Mouse (Mus musculus): ENCODE results near the gene Dnmt3l.
"Not testable (repeated sequence)": the region's sequence is repeated elsewhere in the genome, so short reads cannot be mapped to it uniquely, and the experiment has no call there.

Dnmt3l gene

DNA sequence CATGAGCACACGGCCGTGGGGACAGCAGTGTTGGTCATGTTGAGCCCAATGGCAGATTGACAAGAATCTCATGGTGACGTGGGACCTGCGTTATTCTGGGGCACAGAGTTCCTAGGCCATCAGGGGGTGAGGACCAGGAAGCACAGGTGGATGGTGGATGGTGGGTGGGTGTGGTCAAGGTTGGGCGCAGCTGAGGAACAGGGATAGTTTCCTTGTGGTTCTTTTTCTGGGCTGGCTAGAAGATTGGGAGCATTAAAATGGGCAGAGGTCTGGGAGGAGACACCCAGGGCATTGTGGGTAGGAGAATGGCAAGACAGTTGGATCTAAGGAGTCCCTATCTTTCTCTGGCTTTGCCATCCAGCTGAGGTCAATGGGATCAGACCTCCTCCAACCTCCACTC lies at the start of gene Dnmt3l:
Gene Dnmt3l, plus strand, starts transcription at position 301 of the 400 bp plus-strand sequence.
- DNase-seq = no peak

DNA sequence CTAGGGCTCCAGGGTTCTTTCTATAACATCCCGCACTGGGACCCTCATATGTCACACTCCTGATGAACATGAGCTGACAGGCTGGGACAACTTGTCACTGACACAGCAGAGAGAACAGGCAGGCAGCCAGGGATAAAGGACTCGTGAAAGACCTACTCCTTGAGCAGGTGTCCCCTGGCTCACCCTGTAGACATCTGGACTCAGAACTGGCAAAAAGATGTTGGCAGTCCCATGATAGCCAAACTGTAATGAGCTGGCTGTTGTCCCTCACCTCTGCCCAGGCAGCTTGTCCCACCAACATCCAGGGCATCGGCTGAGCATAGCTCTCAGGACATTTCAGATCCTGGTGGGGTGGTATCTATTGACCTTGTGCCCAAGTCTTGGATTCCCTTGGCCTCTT lies 46.1 kb upstream of the Dnmt3l start:
- DNase-seq = no peak

DNA sequence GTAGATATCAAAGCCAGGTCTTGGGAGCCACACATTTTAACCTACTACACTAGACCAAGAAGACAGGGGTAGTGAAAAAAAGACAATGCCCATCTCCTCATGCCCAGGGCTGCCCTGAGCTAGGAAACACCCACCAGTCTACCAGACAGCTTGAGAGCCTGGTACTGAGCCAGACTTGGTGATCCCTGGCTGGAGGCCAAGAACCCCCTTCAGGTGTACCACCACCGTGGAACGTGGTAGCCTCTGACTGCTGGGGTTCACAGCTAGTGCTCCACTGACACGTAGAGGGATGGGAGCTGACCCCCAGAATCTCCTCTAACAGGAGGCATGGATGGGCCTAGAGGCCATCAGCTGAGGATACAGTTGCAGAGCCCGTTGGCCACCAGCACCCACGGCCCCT lies 41.5 kb upstream of the Dnmt3l start:
- no peak for DNase-seq

DNA sequence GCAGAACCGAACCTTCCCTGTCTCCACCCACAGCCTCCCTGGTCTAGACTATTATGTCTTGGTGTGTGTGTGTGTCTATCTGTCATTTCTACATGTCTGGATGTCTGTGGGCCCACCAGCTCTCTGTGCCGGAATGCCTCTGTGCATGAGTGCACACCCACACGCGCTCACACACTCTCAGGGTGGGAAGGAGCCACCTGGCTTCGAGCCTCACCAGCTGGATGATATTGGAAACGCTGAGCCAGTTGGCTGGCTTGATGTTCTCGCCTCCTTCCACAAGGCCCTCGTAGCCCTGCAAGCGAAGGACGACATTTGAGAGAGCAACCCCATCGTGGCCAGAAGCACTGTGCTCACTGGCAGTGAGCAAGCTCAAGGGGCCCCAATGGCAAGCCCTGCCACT lies 40.0 kb upstream of the Dnmt3l start:
- no peak for DNase-seq

DNA sequence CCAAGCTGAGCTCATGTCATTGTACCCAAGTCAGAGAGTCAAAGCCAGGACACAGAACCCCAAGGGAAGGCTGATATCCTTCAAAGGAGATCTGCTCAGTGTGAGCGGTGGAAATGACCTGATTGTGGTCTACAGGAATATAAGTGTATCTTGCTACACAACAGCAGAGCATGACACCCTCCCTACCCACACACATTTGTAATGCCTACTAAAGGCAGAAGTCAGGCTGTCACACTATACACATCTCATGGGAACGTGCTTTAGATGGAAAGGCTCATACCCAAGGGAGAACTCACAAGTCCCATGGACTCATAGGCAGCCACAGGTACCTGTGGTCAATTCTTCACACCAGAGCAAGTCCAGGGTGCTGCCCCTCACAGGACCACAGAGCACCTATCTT lies 39.4 kb upstream of the Dnmt3l start:
- no peak for DNase-seq

DNA sequence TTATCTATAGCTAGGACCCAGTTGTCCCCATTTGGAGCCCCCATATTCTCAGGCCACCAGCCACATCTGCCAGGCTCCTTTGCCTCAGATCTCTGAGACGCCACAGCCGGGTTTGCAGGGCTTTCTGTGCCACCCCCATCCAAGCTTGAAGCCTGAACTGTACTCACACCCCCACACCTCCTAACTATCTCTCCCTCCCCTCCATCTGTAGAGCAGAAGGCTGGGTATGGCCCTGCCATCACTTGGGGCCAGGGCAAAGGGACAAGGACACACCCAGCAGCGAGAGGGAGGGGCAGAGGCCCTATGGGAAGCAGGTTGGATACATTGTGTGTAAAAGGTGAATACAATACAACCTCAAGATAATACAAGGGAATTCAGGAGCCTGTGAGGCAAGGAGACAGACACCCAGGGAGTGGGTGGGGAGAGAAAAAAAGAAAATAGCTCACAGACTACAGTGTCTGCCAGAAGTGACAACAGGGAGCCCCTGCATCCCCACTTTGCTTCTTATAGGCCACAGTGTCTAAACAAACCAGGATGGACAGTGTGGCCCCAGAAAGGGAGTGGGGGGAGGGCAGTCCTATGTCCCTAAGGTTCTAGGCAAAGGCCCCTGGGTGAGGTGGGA lies 37.2 kb upstream of the Dnmt3l start:
- no peak for DNase-seq

DNA sequence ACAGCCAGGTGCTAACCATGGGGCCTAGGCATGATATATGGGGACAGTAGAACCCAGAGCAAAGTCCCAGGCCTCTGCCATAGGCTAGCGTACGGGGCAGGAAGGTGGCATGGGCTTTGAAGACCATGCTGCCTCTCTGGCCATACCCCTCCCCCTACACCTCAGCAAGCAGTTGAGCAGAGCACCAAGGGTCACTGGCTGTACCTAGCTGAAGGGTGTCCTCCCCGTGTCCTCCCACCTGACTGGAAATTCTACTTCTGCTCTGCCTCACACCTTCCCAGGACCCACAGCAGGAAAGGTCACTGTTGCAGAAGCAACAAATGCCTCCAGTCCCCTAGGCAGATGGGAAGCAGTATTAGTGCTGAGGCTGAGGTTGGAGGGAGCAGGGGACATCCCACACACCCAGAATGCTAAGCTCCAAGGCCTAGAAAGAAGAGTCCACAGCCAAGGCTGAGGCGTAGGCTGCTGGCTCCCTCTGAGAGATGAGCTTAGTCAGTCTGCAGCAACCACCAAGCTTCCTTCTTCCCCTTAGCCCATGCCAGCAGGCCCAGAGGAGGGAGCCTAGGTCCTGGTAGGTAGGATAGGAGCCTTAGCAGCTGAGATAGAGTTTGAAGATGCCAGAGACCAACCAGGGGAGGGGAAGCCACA lies 35.8 kb upstream of the Dnmt3l start:
- no peak for DNase-seq

DNA sequence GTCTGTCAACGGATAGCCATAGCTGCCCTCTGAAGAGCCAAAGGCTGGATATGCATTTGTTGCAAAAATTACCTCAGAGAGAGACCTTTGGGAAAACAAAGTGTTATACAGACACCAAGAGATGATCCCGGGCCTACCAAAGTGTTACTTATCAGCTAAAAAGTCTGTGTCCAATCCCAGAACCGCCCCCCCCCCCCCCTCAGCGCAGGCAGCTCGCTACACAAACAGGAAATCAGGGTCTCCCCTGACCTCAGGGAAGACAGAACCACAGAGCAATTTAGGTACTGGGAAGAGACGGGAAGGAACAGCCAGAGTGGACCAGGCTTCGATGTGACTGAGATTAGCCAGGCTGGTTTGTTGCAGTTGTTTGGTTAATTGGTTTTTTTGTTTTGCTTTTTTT lies 34.5 kb upstream of the Dnmt3l start:
- DNase-seq = no peak

DNA sequence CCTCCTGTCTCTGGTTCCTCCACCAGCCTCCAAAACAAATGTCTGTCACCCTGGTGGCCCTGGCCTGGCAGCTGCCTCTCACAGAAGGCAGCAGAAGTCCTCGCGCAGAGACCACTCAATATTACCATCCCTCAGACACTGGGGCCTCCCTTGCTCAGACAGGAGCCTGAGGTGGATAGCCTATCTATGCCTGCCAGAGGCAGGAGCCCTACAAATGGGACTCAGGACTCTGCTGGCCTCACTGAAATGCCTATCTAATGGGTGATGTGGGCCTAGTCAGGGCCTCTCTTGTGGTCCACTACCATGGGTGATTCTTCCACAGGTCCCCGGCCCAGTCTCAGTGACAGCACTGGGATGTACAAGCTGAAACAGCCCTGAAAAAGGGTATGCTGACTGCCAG lies 33.6 kb upstream of the Dnmt3l start:
- no peak for DNase-seq

DNA sequence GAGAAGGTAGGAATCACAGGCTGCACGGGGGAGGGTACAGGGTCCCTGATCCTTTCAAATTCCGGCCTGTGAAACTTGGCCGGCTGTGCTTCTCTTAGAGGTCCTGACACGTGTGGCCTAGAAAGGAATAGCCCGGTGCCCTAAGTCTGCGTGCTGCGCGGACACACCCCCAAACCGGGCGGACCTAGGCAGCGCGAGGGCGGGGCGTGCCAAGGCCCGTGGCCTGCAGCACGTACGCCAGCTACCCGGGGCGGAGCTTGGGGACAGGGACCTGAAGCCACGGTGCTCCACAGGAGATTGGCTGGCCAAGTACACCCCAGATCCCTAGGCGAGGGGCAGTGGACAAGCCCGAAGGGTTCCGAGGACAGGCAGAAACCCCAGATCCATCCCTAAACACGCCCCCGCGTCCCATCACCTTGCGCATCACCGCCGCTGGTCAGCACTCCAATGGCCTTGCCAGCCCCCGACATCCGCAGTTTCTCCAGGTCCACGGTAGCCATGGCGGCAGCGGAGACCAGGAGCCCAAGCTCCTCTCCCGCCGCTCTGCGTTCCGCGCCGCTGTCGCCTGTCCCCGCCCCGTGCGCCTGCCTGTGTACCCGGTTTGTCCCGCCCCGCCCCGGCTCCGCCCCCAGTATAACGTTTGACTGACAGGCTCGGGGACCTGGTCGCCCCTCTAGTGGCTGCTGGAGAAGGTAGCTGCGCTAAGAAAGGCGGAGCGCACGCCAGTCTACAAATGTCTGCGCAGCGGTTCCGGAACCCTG lies 32.4 kb upstream of the Dnmt3l start:
- DNase-seq = peak; percentile 95

DNA sequence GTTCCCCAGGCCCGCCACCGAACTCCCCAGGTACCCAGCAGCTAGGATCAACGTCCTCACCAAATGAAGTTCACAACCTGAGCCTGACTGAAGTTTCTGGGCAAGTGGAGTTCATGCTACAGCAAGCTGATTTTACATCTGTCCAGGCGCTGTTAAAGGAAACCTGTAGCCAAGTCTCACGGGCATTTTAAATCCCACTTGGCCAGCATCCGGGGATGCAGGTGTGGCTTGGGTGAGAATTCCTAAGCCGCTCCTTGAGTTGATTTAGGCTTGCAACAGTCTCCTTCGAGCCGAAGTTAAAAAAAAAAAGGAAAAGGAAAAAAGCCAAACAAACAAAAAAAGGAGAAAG lies 31.8 kb upstream of the Dnmt3l start, which contains the start of gene Pfkl:
Gene Pfkl, minus strand, starts transcription at position 139 of the 349 bp plus-strand sequence.
- no peak for DNase-seq

DNA sequence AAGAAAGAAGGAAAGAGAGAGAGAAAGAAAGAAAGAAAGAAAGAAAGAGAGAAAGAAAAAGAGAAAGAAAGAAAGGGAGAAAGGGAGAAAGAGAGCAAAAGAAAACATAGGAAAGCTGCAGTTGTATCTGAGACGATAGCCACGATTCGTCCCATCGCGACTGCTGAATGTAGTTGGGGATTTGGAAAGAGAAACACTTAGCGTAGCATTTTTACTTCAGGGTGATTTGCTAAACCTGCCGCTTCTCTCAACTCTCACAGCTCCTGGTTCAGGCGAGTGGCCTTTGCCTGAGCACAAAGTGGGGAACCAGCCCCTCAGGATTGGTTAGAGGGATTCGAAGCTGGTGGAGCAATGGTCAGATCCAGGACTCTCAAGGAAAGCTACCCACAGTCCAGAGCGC lies 31.4 kb upstream of the Dnmt3l start:
- DNase-seq = no peak

DNA sequence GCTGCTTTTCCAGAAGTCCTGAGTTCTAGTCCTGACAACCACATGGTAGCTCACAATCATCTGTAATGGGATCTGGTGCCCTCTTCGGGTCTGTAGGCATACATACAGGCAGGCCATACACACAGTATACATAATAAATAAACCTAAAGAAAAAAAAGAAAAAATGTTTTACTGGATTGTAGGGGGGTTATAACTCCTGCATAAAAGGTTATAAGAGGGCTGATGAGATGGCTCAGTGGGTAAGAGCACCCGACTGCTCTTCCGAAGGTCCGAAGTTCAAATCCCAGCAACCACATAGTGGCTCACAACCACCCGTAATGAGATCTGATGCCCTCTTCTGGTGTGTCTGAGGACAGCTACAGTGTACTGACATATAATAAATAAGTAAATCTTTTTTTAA lies 30.6 kb upstream of the Dnmt3l start:
- not testable (repeated sequence) for DNase-seq

DNA sequence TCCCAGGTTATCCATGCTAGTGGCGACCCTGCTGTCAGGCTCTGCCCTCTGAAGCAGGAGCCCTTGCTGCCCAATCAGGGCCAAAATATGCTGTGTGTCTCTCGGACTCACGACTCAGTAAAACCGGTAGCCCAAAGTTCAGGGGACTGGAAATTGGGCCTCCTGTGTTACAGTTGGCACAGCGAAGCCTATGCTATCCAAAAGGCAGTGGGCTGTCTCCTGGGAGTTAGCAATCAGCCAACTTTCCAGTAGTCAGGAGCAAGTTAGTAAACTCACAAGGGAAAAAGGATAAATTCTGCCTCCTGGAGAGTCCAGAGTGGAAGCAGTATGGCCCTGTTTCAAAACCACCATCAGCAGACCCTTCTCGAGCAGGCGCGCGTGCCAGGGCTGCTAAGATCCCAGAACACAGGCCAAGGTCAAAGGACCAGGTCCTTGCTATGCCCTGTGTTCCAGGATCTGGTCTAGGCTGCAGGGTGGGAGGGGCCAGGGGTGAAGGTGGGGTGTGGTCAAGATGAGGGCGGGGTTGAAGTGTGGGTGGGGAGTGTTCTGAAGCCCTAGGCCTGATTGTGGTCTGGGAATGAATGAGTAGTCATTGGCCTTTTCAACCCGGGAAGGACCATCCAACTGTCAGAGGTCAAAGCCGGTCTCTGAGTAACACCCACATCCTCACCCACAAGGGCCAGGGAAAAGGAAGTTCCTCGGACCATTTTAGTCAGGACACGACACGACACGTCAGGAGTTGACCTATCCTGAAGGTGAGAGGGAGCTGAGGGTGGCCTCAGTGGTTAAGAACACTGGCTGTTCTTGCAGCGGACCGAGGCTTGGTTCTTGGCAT lies 28.9 kb upstream of the Dnmt3l start:
- no peak for DNase-seq

DNA sequence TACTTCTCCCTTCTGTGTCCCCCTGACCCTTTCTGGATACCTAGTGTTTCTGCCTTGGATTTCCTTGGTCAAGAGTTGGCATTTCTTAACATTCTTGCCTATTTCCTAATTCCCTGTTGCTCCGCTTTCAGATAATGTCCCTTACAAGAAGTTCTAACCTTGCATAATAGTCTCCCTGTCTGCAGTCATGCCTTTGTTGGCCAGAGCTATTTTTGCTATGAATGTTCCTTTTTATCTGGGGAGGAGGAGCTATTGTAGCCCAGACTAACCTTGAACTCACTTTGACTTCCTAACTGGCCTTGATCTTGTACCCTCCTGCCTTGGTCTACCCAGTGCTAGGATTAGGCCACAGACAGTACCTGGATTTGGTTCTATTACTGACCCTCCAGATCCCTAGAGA lies 26.3 kb upstream of the Dnmt3l start:
- DNase-seq = no peak

DNA sequence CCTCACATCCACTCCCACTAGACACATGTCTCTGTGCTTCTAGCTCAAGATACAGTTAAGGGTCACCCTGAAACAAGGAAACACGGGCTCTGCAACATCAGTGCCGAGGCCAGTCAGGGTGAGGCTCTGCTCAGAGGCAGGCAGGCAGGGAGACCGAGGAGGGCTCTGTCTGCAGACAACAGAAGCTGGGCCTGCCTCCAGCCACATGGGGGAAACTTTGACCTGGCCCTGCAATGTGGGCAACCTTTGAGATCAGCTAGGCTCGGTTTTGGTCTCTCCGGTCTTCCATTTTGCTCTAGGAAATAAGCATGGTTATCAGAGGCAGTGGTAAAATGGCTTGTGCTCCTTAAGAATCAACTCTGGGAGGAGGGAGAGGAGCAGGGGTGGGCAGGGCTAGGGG lies 25.4 kb upstream of the Dnmt3l start:
- no peak for DNase-seq

DNA sequence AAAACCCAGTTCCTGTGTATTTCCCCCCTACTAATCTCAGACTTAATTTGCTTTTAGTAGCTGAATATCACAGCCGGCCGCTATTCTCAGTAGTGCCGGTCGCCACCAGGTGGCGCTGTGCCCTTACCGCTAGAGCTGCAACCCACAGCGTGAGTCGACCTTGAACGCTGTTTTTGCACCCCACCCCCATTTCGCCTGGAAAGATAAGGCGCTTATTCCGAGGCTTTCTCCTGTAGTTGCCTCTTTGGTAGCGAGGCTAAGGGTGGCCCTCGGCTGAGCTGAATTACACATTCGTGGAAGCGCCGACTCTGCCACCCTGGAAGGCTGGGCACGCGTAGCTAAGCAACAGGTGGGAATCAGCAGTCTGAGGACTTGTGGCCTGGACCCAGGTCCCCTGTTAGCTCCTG lies 22.9 kb upstream of the Dnmt3l start:
- DNase-seq = peak; percentile 92

DNA sequence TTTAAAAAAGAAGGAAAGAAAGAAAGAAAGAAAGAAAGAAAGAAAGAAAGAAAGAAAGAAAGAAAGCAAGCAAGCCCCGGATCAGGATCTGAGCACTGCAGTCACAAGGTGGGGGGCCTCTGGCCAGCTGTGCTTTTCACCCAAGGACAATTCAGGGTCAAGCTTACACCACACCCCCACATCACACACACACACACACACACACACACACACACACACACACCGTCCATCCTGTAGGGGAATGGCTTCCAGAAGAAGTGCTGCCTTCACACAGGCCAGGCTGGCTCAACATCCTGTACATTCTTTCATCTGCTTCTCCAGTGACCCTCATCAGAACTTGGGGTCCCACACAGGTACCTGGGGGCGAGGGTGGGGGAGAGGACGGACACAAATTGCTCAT lies 22.5 kb upstream of the Dnmt3l start:
- no peak for DNase-seq

DNA sequence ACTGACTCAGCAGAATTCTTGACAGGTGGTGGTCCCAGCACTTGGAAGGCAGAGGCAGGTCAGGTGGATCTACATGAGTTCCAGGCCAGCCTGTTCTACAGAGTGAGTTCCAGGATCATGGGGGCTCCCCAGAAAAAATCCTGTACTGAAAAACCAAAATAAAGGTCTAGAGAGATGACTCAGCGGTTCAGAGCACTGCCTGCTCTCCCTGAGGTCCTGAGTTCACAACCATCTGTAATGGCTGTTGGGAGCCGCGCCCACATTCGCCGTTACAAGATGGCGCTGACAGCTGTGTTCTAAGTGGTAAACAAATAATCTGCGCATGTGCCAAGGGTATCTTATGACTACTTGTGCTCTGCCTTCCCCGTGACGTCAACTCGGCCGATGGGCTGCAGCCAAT lies 21.8 kb upstream of the Dnmt3l start:
- not testable (repeated sequence) for DNase-seq

DNA sequence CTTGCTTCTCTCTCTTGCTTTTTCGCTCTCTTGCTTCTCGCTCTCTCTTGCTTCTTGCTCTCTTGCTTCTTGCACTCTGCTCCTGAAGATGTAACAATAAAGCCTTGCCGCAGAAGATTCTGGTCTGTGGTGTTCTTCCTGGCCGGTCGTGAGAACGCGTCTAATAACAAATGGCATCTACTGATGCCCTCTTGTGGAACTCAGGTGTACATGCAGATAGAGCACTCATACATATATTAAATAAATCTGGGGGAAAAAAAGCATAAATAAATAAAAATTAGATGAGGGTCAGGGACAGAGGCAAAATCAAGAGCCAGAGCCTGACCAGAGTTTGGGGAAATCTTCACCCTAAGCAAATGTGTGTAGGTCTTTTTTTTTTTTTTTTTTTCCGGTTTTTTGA lies 16.3 kb upstream of the Dnmt3l start:
- not testable (repeated sequence) for DNase-seq

DNA sequence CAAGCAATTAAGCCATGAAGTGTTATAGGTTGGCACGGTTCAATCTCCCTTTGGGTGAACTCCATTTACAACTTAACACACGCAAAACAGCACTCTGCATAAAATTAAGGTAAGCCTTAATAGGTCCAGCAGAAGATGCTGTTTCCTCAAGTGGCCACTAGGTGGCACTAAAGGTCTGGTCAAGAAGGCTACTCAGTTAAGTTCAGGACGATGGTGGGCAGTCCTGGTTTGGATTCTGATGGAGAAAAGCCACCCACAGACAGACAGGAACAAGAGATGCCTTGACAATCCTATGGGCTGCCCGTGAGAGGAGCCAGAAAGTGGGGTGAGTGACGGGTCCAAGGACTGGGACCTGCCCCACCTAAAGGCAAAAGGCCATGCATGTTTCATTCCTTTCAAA lies 13.6 kb upstream of the Dnmt3l start:
- DNase-seq = peak; percentile 77

DNA sequence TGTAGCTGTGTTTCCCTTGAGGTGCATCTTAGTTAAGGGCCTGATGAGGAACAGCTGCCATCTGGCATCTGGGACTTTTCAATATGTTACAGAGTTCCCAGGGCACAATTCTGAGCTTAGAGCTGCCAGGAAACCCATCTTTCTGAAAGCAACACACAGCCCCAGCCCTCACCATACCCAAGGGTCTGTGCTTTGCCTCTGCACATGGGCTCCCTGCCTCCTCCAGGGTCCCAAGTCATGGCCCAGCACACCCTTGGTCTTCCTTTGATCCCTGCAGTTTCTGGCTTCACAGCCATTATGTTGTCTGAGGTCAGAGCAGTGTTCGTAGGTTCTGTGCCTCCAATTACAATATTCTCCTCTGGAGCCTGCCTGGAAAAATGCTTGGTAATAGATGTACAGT lies 12.7 kb upstream of the Dnmt3l start:
- no peak for DNase-seq

DNA sequence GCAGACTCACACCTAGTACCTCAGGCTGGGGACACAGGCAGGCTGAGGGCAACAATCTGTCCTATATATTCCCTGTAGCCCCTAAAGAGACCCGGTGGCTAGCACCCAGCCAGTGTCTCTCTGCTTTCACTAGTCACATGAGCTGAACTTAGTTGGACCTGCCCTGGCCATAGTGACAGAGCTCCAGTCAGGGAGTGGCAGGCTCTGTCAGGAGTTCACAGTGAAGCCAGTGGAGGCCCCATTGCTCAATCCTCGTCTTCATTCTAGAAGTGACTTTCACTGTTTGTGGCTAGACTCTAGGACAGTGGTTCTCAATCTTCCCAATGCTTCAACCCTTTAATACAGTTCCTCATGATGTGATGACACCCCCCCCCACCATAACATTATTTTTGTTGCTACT lies 9.8 kb upstream of the Dnmt3l start:
- no peak for DNase-seq

DNA sequence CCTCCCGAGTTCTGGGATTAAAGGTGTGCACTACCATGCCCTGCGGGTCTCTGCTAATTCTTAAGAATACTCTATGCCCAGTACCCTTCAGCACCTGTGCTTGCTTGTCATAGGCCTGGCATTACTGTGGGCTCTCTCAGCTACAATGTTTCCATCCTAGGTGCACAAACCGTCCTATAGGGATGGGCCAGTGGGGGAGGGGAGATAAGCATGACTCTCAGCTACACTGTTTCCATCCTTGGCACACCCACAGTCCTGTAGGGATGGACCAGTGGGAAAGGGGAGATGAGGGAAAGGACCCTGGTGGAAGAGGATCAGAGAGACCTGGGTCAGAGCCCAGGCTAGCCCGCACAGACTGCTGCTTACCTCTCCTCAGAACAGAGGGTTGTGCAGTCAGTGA lies 4.6 kb upstream of the Dnmt3l start:
- no peak for DNase-seq

All from right cerebral cortex, postnatal 4 days (tissue).